Mouse (Mus musculus) right cerebral cortex, postnatal 36 days (tissue): ENCODE measurements around the gene Phkb.

Experiments
- DNase-seq, 2 experiments: peaks; one replicate each; pipeline ENCODE4 v3.0.0; 2022; ENCODE audit warnings: low spot score in 2 of 2, mixed read lengths in 1 of 2

Gene Phkb

GRCm38 (mm10) chr8:86090666-86091065 is 249.9 kb downstream of the Phkb start:
- no peak for DNase-seq
